Mouse (Mus musculus) cerebellum, adult 11-12 months (tissue): ENCODE data around the gene Slc34a1.
A peak's percentile ranks its signal among the peaks of the same experiment; 100 is the strongest.

ENCODE experiments used
- DNase-seq: peaks from one replicate; pipeline ENCODE4 v3.0.0; 2022

Slc34a1 gene

GRCm38 (mm10) chr13:55444286-55444936 is 46.4 kb downstream of the Slc34a1 start:
- DNase-seq = no peak

- peak; percentile 100 for DNase-seq
Measured at GRCm38 (mm10) chr13:55444937-55445315, 46.9 kb downstream of the Slc34a1 start, which contains the start of gene Grk6. TSS of gene Grk6 (plus strand) at chr13:55445072.

GRCm38 (mm10) chr13:55445361-55446091 is 47.5 kb downstream of the Slc34a1 start:
- no peak for DNase-seq

GRCm38 (mm10) chr13:55446483-55447105 is 48.6 kb downstream of the Slc34a1 start:
- DNase-seq = no peak

- DNase-seq = no peak
Measured at GRCm38 (mm10) chr13:55447543-55447943, 49.6 kb downstream of the Slc34a1 start.

GRCm38 (mm10) chr13:55448131-55448530 is 50.1 kb downstream of the Slc34a1 start:
- DNase-seq = no peak

- DNase-seq = no peak
Measured at GRCm38 (mm10) chr13:55449205-55449604, 51.2 kb downstream of the Slc34a1 start.

- no peak for DNase-seq
Measured at GRCm38 (mm10) chr13:55449679-55450441, 51.9 kb downstream of the Slc34a1 start.

GRCm38 (mm10) chr13:55450511-55450980 is 52.6 kb downstream of the Slc34a1 start:
- peak; percentile 58 for DNase-seq

- no peak for DNase-seq
Measured at GRCm38 (mm10) chr13:55451296-55451695, 53.3 kb downstream of the Slc34a1 start.

GRCm38 (mm10) chr13:55451785-55452549 is 54.0 kb downstream of the Slc34a1 start:
- DNase-seq = no peak

GRCm38 (mm10) chr13:55462965-55463364 is 65.0 kb downstream of the Slc34a1 start:
- no peak for DNase-seq

- no peak for DNase-seq
Measured at GRCm38 (mm10) chr13:55463399-55464026, 65.5 kb downstream of the Slc34a1 start.

GRCm38 (mm10) chr13:55464027-55464884 is 66.3 kb downstream of the Slc34a1 start, which contains the start of gene Prr7:
TSS of gene Prr7 (plus strand) at chr13:55464267.
- peak; percentile 59 for DNase-seq

- DNase-seq = no peak
Measured at GRCm38 (mm10) chr13:55465184-55465583, 67.2 kb downstream of the Slc34a1 start.
